Mouse (Mus musculus): ENCODE results near the gene Klhl10. TPM values are rescaled to one million over a fixed set of nuclear protein-coding genes. Genes with fewer than 3 reads are reported as not detected.

Klhl10 gene
- polyA plus RNA-seq, 1 experiment: 0.90 TPM

DNA sequence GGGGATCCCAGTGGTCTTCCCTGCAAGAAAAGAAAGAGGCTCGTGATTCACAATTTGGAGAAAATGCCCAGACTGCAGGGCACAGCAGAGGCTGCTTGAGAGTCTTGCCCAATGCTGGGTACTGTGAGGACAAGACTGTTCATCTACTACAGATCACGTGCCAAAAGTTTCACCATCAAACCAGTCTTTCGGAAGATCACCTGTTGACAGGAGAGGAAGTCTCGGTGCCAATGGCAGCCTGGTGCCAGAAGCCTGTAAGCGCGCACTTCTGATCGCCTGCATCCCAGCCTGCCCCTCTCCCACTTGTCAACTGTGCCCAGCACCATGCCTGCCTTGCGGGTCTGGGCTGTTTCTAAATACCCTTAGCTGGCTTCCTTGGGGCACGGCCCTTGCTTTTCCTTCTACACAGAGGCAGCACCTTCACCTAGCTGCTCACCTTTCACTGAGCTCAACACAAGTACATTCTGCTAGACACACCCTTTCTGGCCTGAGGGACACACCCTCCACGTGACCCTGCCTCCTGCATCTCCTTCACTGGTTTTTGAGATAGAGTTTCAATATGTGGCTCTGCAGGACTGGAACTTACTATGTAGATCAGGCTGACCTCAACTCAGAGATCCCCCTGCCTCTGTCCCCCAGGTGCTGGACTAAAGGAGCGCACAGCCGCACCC is 63.4 kb downstream of the Klhl10 start:
- Histone ChIP-seq H3K9me3 (replicated peaks; ENCODE audit: control insufficient read depth, insufficient read depth, low read length, poor library complexity, severe bottlenecking) (no peaks in the 10 kb centered on the region), H3K36me3 (ENCODE audit: control insufficient read depth, insufficient read depth, low read length, poor library complexity, severe bottlenecking) (peaks cover 48% of the 10 kb centered on the region), H3K4me1 (ENCODE audit: control insufficient read depth, insufficient read depth, low read length) (peaks cover 2% of the 10 kb centered on the region), H3K27me3 (ENCODE audit: control insufficient read depth, insufficient read depth, low read length, poor library complexity, severe bottlenecking) (no peaks in the 10 kb centered on the region), H3K4me3 (ENCODE audit: low read depth, low read length) (no peak overlapping the region), H3K9ac (ENCODE audit: low read depth, poor library complexity, severe bottlenecking) (no peak overlapping the region), H3K27ac (ENCODE audit: insufficient read depth, low read length) (no peak overlapping the region)
- TF ChIP-seq POLR2A (IDR thresholded peaks at IDR 0.05; ENCODE audit: insufficient read depth, low read length): no peak
- TF ChIP-seq EP300 (IDR thresholded peaks at IDR 0.05; ENCODE audit: insufficient read depth, low read depth, low read length): no peak
- no peak for TF ChIP-seq CTCF (IDR thresholded peaks at IDR 0.05; ENCODE audit: low read depth, low read length)

DNA sequence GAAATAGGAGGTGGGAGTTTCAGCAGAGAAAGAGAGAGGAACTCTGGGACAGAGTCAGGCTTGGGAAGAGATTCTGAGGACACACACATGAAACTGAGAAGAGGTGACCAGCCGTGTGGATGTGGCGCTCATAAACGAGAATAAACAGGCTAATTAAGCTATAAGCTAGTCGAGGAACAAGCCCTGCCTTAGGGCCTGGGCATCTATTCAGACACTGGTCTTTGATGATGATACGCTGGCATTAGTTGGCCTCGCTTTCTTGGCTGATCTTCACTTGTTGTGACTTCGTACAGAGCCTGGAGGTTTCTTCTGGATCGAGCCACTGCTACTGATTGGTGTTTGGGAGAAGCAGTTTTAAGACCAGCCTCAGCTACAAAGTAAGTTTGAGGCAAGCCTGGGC is 64.3 kb downstream of the Klhl10 start:
- TF ChIP-seq CTCF (IDR thresholded peaks at IDR 0.05; ENCODE audit: low read depth, low read length) (no peak), POLR2A (IDR thresholded peaks at IDR 0.05; ENCODE audit: insufficient read depth, low read length) (no peak), EP300 (IDR thresholded peaks at IDR 0.05; ENCODE audit: insufficient read depth, low read depth, low read length) (no peak)
- H3K36me3 ChIP-seq (ENCODE audit: control insufficient read depth, insufficient read depth, low read length, poor library complexity, severe bottlenecking): peaks cover 50% of the 10 kb centered on the region
- H3K9ac ChIP-seq (ENCODE audit: low read depth, poor library complexity, severe bottlenecking): no peak overlapping the region
- no peaks in the 10 kb centered on the region for H3K9me3 ChIP-seq (replicated peaks; ENCODE audit: control insufficient read depth, insufficient read depth, low read length, poor library complexity, severe bottlenecking)
- no peak overlapping the region for H3K4me3 ChIP-seq (ENCODE audit: low read depth, low read length)
- no peaks in the 10 kb centered on the region for H3K27me3 ChIP-seq (ENCODE audit: control insufficient read depth, insufficient read depth, low read length, poor library complexity, severe bottlenecking)
- H3K4me1 ChIP-seq (ENCODE audit: control insufficient read depth, insufficient read depth, low read length): peaks cover 2% of the 10 kb centered on the region
- H3K27ac ChIP-seq (ENCODE audit: insufficient read depth, low read length): no peak overlapping the region

Other genes with a start within 250 kb of the Klhl10 start
- not detected in 2 replicates for gene Krt9, start 248.7 kb upstream of the Klhl10 start, polyA plus RNA-seq (2011; ENCODE audit: insufficient read depth, insufficient read length, low read depth, missing spikeins)
- gene Krt14, start 234.4 kb upstream of the Klhl10 start, polyA plus RNA-seq (2011; ENCODE audit: insufficient read depth, insufficient read length, low read depth, missing spikeins): 1.3 TPM in 1 of 2 replicates, not detected in the other
- gene Krt16, start 193.0 kb upstream of the Klhl10 start, polyA plus RNA-seq (2011; ENCODE audit: insufficient read depth, insufficient read length, low read depth, missing spikeins): 0.99 TPM in 1 of 2 replicates, not detected in the other
- 10.5 and 11.8 TPM in 2 replicates for gene Krt17, start 180.9 kb upstream of the Klhl10 start, polyA plus RNA-seq (2011; ENCODE audit: insufficient read depth, insufficient read length, low read depth, missing spikeins)
- gene Krt42, start 172.0 kb upstream of the Klhl10 start, polyA plus RNA-seq (2011; ENCODE audit: insufficient read depth, insufficient read length, low read depth, missing spikeins): 20.6 and 21.5 TPM in 2 replicates
- 718 and 769 TPM in 2 replicates for gene Eif1, start 122.0 kb upstream of the Klhl10 start, polyA plus RNA-seq (2011; ENCODE audit: insufficient read depth, insufficient read length, low read depth, missing spikeins)
- not detected in 2 replicates for gene Gast, start 107.5 kb upstream of the Klhl10 start, polyA plus RNA-seq (2011; ENCODE audit: insufficient read depth, insufficient read length, low read depth, missing spikeins)
- gene Hap1, start 85.8 kb upstream of the Klhl10 start, polyA plus RNA-seq (2011; ENCODE audit: insufficient read depth, insufficient read length, low read depth, missing spikeins): 12.7 and 13.6 TPM in 2 replicates
- gene Jup, start 44.2 kb upstream of the Klhl10 start, polyA plus RNA-seq (2011; ENCODE audit: insufficient read depth, insufficient read length, low read depth, missing spikeins): 166 and 171 TPM in 2 replicates
- gene P3h4, start 27.1 kb upstream of the Klhl10 start, polyA plus RNA-seq (2011; ENCODE audit: insufficient read depth, insufficient read length, low read depth, missing spikeins): 13.3 and 16.8 TPM in 2 replicates
- gene Fkbp10, start 26.2 kb upstream of the Klhl10 start, polyA plus RNA-seq (2011; ENCODE audit: insufficient read depth, insufficient read length, low read depth, missing spikeins): 22.5 and 24.3 TPM in 2 replicates
- 37.3 and 44.6 TPM in 2 replicates for gene Nt5c3b, start 109 bp upstream of the Klhl10 start, polyA plus RNA-seq (2011; ENCODE audit: insufficient read depth, insufficient read length, low read depth, missing spikeins)
- 18.4 and 19.6 TPM in 2 replicates for gene Klhl11, start 30.8 kb downstream of the Klhl10 start, polyA plus RNA-seq (2011; ENCODE audit: insufficient read depth, insufficient read length, low read depth, missing spikeins)
- gene Acly, start 86.1 kb downstream of the Klhl10 start, polyA plus RNA-seq (2011; ENCODE audit: insufficient read depth, insufficient read length, low read depth, missing spikeins): 225 and 232 TPM in 2 replicates
- 2.5 and 3.4 TPM in 2 replicates for gene Ttc25, start 103.7 kb downstream of the Klhl10 start, polyA plus RNA-seq (2011; ENCODE audit: insufficient read depth, insufficient read length, low read depth, missing spikeins)
- 6.9 and 7.5 TPM in 2 replicates for gene Cnp, start 133.0 kb downstream of the Klhl10 start, polyA plus RNA-seq (2011; ENCODE audit: insufficient read depth, insufficient read length, low read depth, missing spikeins)
- 29.1 and 30.0 TPM in 2 replicates for gene Nkiras2, start 177.3 kb downstream of the Klhl10 start, polyA plus RNA-seq (2011; ENCODE audit: insufficient read depth, insufficient read length, low read depth, missing spikeins)
- 369 and 376 TPM in 2 replicates for gene Dnajc7, start 178.3 kb downstream of the Klhl10 start, polyA plus RNA-seq (2011; ENCODE audit: insufficient read depth, insufficient read length, low read depth, missing spikeins)

Measured in ES-Bruce4 (cell line).